Mouse (Mus musculus) megakaryocyte, embryonic 14.5 days (primary cell): ENCODE results near the gene Prg2.

ENCODE experiments used
- FLI1 ChIP-seq: IDR thresholded peaks from 2 replicates; pipeline ENCODE4 v1.6.1; 2012; ENCODE audit warnings: low read length, inconsistent platforms, mixed read lengths
- GATA1 ChIP-seq: IDR thresholded peaks from 3 replicates; pipeline ENCODE4 v1.6.1; 2012; ENCODE audit warnings: mixed read lengths, low read length, inconsistent platforms, borderline replicate concordance

DNA sequence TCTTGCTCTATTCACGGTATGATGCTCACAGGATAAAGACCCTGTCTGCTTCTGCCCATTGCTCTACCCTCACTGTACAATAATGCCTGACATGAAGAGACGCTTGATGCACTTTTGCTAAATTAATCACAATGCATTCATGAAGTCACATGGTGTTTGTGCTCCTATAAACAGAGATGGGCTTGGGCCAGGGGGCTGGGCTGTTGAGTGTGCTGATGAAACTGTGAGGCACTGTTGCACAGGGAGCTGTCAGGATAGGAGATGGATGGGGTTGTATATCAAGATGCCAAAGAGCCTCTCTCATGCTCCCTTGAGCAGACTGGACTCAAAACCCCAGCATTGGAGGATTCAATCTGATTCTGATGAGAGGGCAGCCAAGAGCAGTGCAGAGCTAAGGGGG lies 52.9 kb downstream of the Prg2 start:
- TF ChIP-seq GATA1 (no peak), FLI1 (no peak)
